Mouse (Mus musculus) adrenal gland, adult 18-20 months (tissue): ENCODE measurements around the gene Acp6. TPM values are rescaled to one million over a fixed set of nuclear protein-coding genes. Genes with fewer than 3 reads are reported as not detected.

ENCODE experiments used
- DNase-seq, 2 experiments: peaks; one replicate each; pipeline ENCODE4 v3.0.0; 2021 to 2022; ENCODE audit warnings: low spot score in 2 of 2
- total RNA-seq, 2 experiments: library from RNA; stranded (reverse); gene quantifications; 1 replicate in 1 of 2; 2 replicates in 1 of 2; pipeline ENCODE4 v1.2.3; 2021

Gene Acp6
- total RNA-seq, 2 experiments from 2014 or later: 37.6 to 46.8 TPM

GRCm38 (mm10) chr3:97185098-97185860 lies 26.7 kb downstream of the Acp6 start:
- peak; percentile 51 to 55 for DNase-seq

- DNase-seq: no peak
Observed at GRCm38 (mm10) chr3:97196571-97196970, 38.0 kb downstream of the Acp6 start.

GRCm38 (mm10) chr3:97199261-97199660 lies 40.7 kb downstream of the Acp6 start:
- DNase-seq: no peak

- peak; percentile 55 for DNase-seq
Observed at GRCm38 (mm10) chr3:97201943-97202342, 43.4 kb downstream of the Acp6 start.

GRCm38 (mm10) chr3:97203880-97204279 lies 45.3 kb downstream of the Acp6 start:
- DNase-seq: no peak

GRCm38 (mm10) chr3:97206521-97206920 lies 47.9 kb downstream of the Acp6 start:
- DNase-seq: no peak

- no peak for DNase-seq
Observed at GRCm38 (mm10) chr3:97209351-97209750, 50.8 kb downstream of the Acp6 start.

GRCm38 (mm10) chr3:97211177-97211576 lies 52.6 kb downstream of the Acp6 start:
- DNase-seq: no peak

GRCm38 (mm10) chr3:97213871-97214270 lies 55.3 kb downstream of the Acp6 start:
- DNase-seq: no peak

GRCm38 (mm10) chr3:97214439-97214838 lies 55.9 kb downstream of the Acp6 start:
- DNase-seq: no peak

- no peak for DNase-seq
Observed at GRCm38 (mm10) chr3:97215526-97215925, 56.9 kb downstream of the Acp6 start.

GRCm38 (mm10) chr3:97223261-97223660 lies 64.7 kb downstream of the Acp6 start:
- no peak for DNase-seq

- DNase-seq: no peak
Observed at GRCm38 (mm10) chr3:97225231-97225630, 66.7 kb downstream of the Acp6 start.

- no peak for DNase-seq
Observed at GRCm38 (mm10) chr3:97226719-97227118, 68.1 kb downstream of the Acp6 start.

Other genes starting within 250 kb of the Acp6 start
- not detected for gene Gja8, start 232.8 kb upstream of the Acp6 start, total RNA-seq
- 10 to 100 TPM; 10.7 to 12.8 TPM for gene Bcl9, start 139.1 kb downstream of the Acp6 start, total RNA-seq